Mouse (Mus musculus): ENCODE results near the gene Srrm1. TPM values are rescaled to one million over a fixed set of nuclear protein-coding genes. Genes with fewer than 3 reads are reported as not detected.
A peak's percentile ranks its signal among the peaks of the same experiment; 100 is the strongest.

Srrm1 gene
- total and polyA plus RNA-seq, 3 experiments: 26.9 to 285 (median 138) TPM

DNA sequence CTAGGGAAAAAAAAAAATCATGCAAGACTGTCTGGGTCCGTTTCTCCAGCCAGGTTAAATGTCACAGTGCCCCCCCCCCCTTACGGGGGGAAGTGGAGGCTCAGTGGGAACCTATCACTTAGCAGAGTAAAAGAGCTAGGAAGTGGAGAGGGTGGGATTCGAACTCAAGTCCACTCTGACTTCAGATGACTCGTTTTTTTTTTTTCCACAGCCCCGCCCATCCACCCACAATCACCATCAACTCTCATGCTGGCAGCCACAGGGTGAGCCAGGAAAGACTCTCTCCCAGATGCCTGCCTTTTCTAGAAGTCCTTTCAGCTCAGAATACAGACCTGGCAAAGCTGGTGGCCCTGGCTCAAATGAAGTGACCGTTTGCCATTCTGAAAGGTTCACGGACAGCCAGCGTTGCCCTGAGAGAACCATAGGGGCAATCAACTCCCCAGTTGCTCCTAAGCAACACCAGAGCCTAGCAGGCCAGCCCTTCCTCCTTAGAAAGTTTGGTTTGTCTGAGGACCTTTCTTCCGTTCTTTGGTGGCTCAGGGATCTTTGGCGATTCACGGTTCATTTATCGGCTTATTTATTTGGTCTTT, 67.0 kb downstream of the Srrm1 start:
- no peak for TF ChIP-seq CHD1 (IDR thresholded peaks at IDR 0.05; ENCODE audit: low read depth, low read length)
- no peak for TF ChIP-seq HCFC1 (IDR thresholded peaks at IDR 0.05; ENCODE audit: low read depth, low read length)
- no peak for TF ChIP-seq USF2 (IDR thresholded peaks at IDR 0.05; ENCODE audit: borderline replicate concordance in 1 of 2, insufficient read depth in 1 of 2, low read depth in 1 of 2, low read length in 2 of 2)
- no peak for TF ChIP-seq ZMIZ1 (IDR thresholded peaks at IDR 0.05; ENCODE audit: low read depth, low read length)
- TF ChIP-seq MAFK (IDR thresholded peaks at IDR 0.05; ENCODE audit: borderline replicate concordance, low read depth, low read length): no peak
- TF ChIP-seq ZNF384 (IDR thresholded peaks at IDR 0.05; ENCODE audit: low read depth, low read length): peak; percentile 92
- 0 out of 2 replicates have a peak, but pooled peaks have one; percentile 43 for TF ChIP-seq MAX (IDR thresholded peaks at IDR 0.05; ENCODE audit: low read length)
- TF ChIP-seq EP300 (IDR thresholded peaks at IDR 0.05; ENCODE audit: low read depth in 1 of 2, low read length in 2 of 2): 0 out of 4 replicates have a peak, but pooled peaks of 1 of the 2 experiments have one; percentile 10
- no peak for TF ChIP-seq CHD2 (IDR thresholded peaks at IDR 0.05; ENCODE audit: low read length)
- TF ChIP-seq MYC (IDR thresholded peaks at IDR 0.05; ENCODE audit: low read depth, low read length): 0 out of 2 replicates have a peak, but pooled peaks have one; percentile 23
- TF ChIP-seq NELFE (IDR thresholded peaks at IDR 0.05; ENCODE audit: low read depth, low read length): peak; percentile 49
- peak; percentile 47; the same call in 1 of the 2 replicates for TF ChIP-seq MXI1 (IDR thresholded peaks at IDR 0.05; ENCODE audit: low read depth, low read length)
- no peak for TF ChIP-seq E2F4 (IDR thresholded peaks at IDR 0.05; ENCODE audit: borderline replicate concordance, low read depth, low read length)
- peak; percentile 33; the same call in 1 of the 2 replicates for TF ChIP-seq SIN3A (IDR thresholded peaks at IDR 0.05; ENCODE audit: low read length)
- peak overlapping the region; percentile 33 to 44 for H3K4me3 ChIP-seq (ENCODE audit: control insufficient read depth in 1 of 2, insufficient read depth in 1 of 2, low read depth in 2 of 2, low read length in 2 of 2)
- peak overlapping the region; percentile 59 for H3K9ac ChIP-seq (ENCODE audit: control insufficient read depth, low read depth, low read length, poor library complexity, severe bottlenecking)

DNA sequence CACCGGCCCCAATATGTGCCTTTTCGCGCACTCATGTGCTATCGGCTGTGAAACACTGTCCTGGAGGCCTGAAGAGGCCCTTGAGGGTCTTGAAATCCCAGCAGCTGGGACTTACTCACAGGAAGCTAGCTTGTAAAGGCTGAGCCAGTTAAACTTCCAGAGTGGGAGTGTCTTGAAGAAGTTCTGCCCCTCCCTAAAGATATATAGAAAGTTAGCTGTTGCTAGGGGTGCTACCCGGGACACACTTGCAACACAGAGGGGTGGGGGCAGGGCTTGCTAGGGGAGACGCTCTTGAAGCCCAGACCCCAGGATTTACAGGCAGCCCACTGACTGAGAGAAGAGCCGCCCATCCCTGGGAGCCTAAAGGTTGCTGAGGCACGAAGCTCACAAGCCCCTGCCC, 67.7 kb downstream of the Srrm1 start:
- peak; percentile 42 for DNase-seq (ENCODE audit: low read depth, low spot score)
- Histone ChIP-seq H3K36me3 (ENCODE audit: control insufficient read depth in 1 of 2, insufficient read depth in 2 of 2, low read length in 2 of 2) (peaks cover 0 to 24% of the 10 kb centered on the region in 2 experiments; a peak in 2 of 4 replicates), H3K27ac (ENCODE audit: control insufficient read depth, low read depth, low read length) (peak overlapping the region; percentile 81; the same call in 1 of the 2 replicates), H3K9me3 (replicated peaks; ENCODE audit: insufficient read depth, low read length) (no peaks in the 10 kb centered on the region), H3K27me3 (ENCODE audit: control insufficient read depth in 1 of 2, insufficient read depth in 2 of 2, low read length in 2 of 2) (no peaks in the 10 kb centered on the region), H3K4me1 (ENCODE audit: control insufficient read depth in 1 of 2, insufficient read depth in 2 of 2, low read length in 2 of 2) (peaks cover 15 to 35% of the 10 kb centered on the region in 2 experiments), H3K4me3 (ENCODE audit: control insufficient read depth in 1 of 2, insufficient read depth in 1 of 2, low read depth in 2 of 2, low read length in 2 of 2) (peak overlapping the region; percentile 3 to 33; a peak in 2 of 4 replicates), H3K79me2 (ENCODE audit: control insufficient read depth, insufficient read depth, low read length, poor library complexity) (no peaks in the 10 kb centered on the region), H3K9ac (ENCODE audit: control insufficient read depth, low read depth, low read length, poor library complexity, severe bottlenecking) (peak overlapping the region; percentile 59; the same call in 1 of the 2 replicates)
- TF ChIP-seq EP300 (IDR thresholded peaks at IDR 0.05; ENCODE audit: low read depth in 1 of 2, low read length in 2 of 2) (no peak), MYC (IDR thresholded peaks at IDR 0.05; ENCODE audit: low read depth, low read length) (no peak), KAT2A (conservative IDR thresholded peaks at IDR 0.05; ENCODE audit: low read depth, low read length) (no peak), TAL1 (IDR thresholded peaks at IDR 0.05; ENCODE audit: low read length) (no peak), POLR2A (IDR thresholded peaks at IDR 0.05; ENCODE audit: control insufficient read depth in 1 of 2, insufficient read depth in 1 of 2, low read depth in 1 of 2, low read length in 2 of 2, poor library complexity in 1 of 2) (no peak), HCFC1 (IDR thresholded peaks at IDR 0.05; ENCODE audit: low read depth, low read length) (no peak), SMC3 (IDR thresholded peaks at IDR 0.05; ENCODE audit: low read depth, low read length) (no peak), MEF2A (IDR thresholded peaks at IDR 0.05; ENCODE audit: extremely low read depth, insufficient replicate concordance, low read depth, low read length, poor library complexity, severe bottlenecking) (no peak), GABPA (IDR thresholded peaks at IDR 0.05; ENCODE audit: low read depth, low read length) (no peak), TCF12 (IDR thresholded peaks at IDR 0.05; ENCODE audit: low read depth, low read length) (no peak), ZKSCAN1 (IDR thresholded peaks at IDR 0.05; ENCODE audit: low read depth, low read length) (no peak), BHLHE40 (IDR thresholded peaks at IDR 0.05; ENCODE audit: borderline replicate concordance, low read depth, low read length) (no peak), ZNF384 (IDR thresholded peaks at IDR 0.05; ENCODE audit: low read depth, low read length) (no peak), NELFE (IDR thresholded peaks at IDR 0.05; ENCODE audit: low read depth, low read length) (no peak), MAX (IDR thresholded peaks at IDR 0.05; ENCODE audit: low read length) (no peak), MAFK (IDR thresholded peaks at IDR 0.05; ENCODE audit: borderline replicate concordance, low read depth, low read length) (no peak), ELF1 (IDR thresholded peaks at IDR 0.05; ENCODE audit: low read depth, low read length) (no peak), CTCF (IDR thresholded peaks at IDR 0.05 in 2 of 3, conservative IDR thresholded peaks at IDR 0.05 in 1 of 3; ENCODE audit: control insufficient read depth in 1 of 3, insufficient read depth in 1 of 3, low read depth in 2 of 3, low read length in 3 of 3, poor library complexity in 1 of 3, severe bottlenecking in 1 of 3) (no peak)

More for the DNA sequence above, 67.0 kb downstream of the Srrm1 start:
- peak; percentile 60 for DNase-seq (ENCODE audit: low read depth, low spot score)
- Histone ChIP-seq H3K4me1 (ENCODE audit: control insufficient read depth in 1 of 2, insufficient read depth in 2 of 2, low read length in 2 of 2) (peaks cover 15 to 35% of the 10 kb centered on the region in 2 experiments), H3K36me3 (ENCODE audit: control insufficient read depth in 1 of 2, insufficient read depth in 2 of 2, low read length in 2 of 2) (peaks cover 0 to 24% of the 10 kb centered on the region in 2 experiments; a peak in 2 of 4 replicates), H3K27me3 (ENCODE audit: control insufficient read depth in 1 of 2, insufficient read depth in 2 of 2, low read length in 2 of 2) (no peaks in the 10 kb centered on the region), H3K79me2 (ENCODE audit: control insufficient read depth, insufficient read depth, low read length, poor library complexity) (no peaks in the 10 kb centered on the region), H3K27ac (ENCODE audit: control insufficient read depth, low read depth, low read length) (peak overlapping the region; percentile 81), H3K9me3 (replicated peaks; ENCODE audit: insufficient read depth, low read length) (no peaks in the 10 kb centered on the region)
